Mouse (Mus musculus): ENCODE measurements at regions not wholly inside any gene's neighbourhood (a gene's known extent, or its start where the extent isn't known, plus 50 kb on each side); places are given as distances from the start of the nearest gene placed in this dataset.

DNA sequence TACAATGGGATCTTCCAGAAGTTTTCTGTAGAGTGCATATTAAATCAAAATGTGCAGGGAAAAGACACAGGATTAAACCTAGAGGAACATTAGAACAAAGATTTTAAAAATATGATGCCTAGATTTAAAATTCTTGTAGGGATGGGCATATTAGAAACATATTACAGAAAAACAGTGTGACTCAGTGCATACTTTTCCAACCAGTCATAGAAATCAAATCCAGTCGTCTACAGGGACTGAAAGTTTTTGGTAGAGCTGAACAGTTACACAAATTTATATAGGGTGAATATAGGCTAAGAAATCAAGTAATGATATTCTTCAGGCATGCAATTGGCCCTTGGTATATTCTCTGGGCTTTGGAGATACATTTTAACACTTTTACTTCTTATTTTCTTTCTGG, 845.3 kb upstream of the Rgs18 start:
- no peak for DNase-seq

DNA sequence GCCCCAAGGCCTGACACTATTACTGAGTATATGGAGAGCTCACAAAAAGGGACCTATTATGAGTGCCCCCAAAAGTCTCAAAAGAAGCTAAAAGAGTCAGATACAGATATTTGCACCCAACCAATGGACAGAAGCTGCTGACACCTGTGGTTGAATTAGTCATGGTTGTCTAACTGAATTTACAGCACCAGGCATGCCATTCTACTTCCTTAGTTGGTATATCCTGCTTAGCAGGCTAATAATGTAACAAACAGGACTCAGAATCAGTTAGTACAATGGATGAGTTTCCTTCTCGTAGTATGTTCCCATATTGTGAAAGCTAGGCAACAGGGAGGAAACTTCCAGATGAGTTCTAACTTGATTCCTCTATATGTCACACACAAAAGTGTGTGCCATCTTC, 839.1 kb upstream of the Rgs18 start:
- DNase-seq = no peak

GRCm38 (mm10) chr1:145596983-145597382, 821.7 kb upstream of the Rgs18 start:
- DNase-seq = no peak

- DNase-seq = no peak
Measured at GRCm38 (mm10) chr1:145579460-145579859, 804.2 kb upstream of the Rgs18 start.

DNA sequence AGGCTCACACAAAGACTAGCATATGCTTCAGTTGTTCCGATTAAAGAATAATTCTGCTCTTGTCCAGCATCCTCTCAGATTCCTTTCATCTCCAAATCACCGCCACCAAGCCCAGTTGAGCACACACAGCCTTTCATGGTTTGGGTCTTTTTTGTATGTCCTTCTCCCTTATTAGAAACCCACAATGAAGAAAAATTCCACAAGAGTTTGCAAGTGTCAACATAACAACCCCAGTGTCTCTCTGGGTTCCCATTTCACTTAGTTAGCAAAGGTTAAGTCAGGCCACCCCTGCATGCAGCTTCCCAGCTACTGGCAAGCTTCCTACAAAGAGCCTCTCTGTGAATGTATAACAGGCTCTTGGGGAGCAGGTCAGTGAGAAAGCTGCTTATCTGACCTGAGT, 794.8 kb upstream of the Rgs18 start:
- peak; percentile 5 for DNase-seq

- no peak for DNase-seq
Measured at GRCm38 (mm10) chr1:145561347-145561746, 786.1 kb upstream of the Rgs18 start.
